Mouse (Mus musculus) ovary, adult 18-20 months (tissue): ENCODE measurements around the gene Spata18.

Source experiments
- DNase-seq: peaks from one replicate; pipeline ENCODE4 v3.0.0; 2022; ENCODE audit warnings: low spot score, mixed read lengths

Spata18 gene

DNA sequence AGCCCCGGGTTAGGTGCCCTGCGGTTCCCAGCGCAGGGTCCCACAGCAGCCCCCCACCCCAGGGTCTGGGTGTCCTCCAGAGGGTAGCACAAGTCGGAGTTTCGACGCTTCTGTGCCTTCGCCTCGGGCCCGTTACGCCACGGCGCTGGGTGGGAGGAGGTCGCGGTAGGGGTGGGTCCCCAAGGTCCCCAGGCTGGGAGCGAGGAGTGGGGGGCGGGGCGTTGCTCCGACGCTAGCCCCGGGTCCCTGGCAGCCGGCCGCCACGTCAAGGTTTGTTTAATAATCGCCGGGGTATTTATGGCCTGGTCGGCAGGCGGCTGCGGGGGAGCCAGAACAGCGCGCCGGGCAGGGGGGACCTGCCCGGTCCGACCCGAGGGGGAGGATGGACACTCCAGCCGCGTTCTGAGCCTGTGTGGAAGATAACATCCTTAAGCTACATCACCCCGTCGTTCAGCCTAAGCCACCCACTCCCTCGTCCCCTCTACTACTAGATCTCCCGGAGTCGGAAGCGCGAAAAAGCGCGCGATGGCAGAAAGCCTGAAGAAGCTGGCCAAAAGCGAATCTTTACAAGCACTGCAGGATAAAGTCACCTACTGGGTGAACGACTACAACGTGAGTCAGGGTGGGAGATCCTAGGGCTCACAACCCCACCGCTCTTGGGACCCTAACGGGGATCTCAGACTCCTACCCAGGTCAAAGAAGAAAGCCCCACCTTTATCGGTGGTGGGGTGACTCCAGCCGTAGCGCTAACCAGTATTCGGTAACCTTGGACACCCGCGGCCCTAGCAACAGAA lies at the start of gene Spata18:
Spata18 (plus strand) TSS at position 319 of the 794 bp plus-strand sequence.
- peak; percentile 46 for DNase-seq

DNA sequence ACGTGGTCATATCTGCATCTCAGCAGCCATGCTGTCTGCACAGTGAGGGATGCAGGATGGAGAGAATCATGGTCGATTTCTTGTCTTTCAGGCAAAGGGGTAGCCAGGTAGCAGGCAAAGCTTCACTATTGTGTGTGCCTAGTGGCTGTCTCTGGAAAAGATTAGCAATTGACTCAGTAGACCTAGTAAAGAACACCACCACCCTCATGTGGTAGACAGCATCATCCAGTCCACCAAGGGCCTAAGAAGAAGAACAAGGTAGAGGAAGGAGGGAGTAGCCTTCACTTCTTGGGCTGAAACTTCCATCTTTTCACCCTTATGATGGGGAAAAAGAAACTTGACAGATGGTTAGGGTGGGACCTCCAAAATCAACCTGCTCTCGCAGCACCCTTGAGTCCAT lies 48.3 kb upstream of the Spata18 start:
- no peak for DNase-seq

- no peak for DNase-seq
Measured at GRCm38 (mm10) chr5:73604542-73604941, 46.6 kb upstream of the Spata18 start.

- DNase-seq, result no peak
Measured at GRCm38 (mm10) chr5:73604964-73605363, 46.2 kb upstream of the Spata18 start.

DNA sequence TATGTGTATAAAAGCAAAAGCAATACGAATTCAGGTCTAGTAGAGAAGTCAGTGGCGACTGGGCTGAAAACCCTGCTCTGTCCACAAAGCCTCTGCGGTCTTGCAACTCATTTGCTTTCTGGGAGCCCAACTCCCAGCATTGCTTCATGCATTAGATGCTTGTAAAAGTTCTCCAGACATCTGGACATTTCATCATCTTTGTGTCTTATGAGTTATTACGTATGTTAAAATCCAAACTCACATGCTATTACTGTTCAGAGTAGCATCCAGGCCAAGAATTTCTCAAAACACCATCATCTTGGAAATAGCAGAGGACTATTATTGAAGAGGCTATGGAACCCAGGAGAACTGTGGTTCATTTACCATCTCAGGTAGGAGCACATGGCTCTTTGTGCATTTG lies 40.1 kb upstream of the Spata18 start:
- DNase-seq, result no peak

DNA sequence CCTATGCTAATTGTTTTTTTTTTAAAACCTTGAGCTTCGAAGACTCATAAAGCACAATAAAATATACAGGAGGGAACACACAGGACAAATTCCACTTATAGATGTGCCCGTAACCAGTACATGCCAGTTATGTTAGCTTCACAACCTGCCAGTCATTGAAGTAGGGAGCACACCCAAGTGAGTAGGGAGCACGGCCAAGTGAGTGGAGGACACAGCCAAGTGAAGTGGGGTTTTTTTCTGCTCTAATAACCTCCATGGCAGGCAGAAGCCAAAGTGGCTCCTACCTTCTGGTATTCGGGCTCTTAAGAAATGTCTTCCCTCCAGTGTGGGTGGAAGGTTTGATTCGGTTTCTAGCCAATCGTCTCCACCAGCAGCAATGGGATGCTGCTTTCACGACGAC lies 37.9 kb upstream of the Spata18 start:
- DNase-seq, result no peak

DNA sequence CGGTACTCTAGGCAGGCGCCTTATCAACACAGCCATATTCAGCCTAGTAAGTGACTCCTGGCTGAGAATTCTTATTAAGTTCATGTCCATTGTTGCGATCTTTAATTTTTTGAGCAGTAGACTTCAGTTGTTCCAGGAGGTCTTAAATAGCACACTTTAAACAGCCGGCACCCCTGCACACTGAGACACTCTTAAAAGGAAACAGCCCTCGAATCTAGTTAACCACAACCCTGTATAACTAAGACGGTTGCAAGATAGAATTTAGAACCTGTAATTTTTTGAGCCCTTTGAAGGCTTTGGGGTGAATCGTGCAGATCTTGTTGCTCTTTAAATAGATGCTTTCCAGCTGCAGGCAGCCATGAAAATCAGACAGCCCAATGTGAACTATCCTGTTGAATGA lies 36.0 kb upstream of the Spata18 start:
- no peak for DNase-seq

- DNase-seq, result no peak
Measured at GRCm38 (mm10) chr5:73618969-73619368, 32.2 kb upstream of the Spata18 start.

GRCm38 (mm10) chr5:73625505-73625904 lies 25.7 kb upstream of the Spata18 start:
- DNase-seq, result no peak

- no peak for DNase-seq
Measured at GRCm38 (mm10) chr5:73626842-73627241, 24.3 kb upstream of the Spata18 start.

DNA sequence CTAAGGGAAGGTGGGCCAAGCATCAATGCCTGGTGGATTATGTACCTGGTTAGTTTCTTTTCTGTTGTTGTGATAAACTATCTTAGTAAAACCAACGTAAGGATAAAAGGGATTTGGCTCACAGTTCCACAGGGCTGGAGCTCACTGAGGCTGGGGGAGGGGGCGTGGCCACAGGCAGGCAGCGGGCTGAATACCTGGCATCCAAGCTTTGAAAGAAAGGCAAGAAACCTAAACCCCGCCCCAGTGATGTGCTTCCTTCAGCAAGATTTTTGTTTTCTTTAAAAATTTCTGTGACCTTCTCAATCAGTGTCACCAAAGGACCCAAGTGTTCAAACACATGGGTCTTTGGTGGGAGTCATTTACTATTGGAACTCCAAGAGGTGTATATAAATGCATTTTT lies 23.6 kb upstream of the Spata18 start:
- no peak for DNase-seq

DNA sequence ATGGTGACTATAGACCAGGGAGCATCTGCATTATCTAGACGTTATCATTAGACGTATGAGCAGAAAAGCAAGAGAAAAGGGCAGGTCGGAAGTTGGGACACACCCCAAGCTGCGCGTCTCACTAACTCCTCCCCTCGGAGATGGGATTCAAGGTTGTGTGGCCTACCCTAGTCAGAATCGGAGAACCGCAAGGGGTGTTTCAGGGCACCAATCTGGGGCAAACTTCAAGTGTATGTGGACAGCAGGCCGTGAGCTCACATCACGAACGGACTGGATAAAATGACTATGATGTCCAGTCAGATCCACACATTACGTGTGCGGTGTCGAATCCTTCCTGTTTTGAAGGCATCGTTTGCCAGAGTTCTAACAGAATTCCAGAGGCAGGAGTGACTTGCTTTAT lies 23.2 kb upstream of the Spata18 start:
- no peak for DNase-seq

GRCm38 (mm10) chr5:73630141-73630540 lies 21.0 kb upstream of the Spata18 start:
- no peak for DNase-seq

- no peak for DNase-seq
Measured at GRCm38 (mm10) chr5:73631001-73631558, 20.1 kb upstream of the Spata18 start.

DNA sequence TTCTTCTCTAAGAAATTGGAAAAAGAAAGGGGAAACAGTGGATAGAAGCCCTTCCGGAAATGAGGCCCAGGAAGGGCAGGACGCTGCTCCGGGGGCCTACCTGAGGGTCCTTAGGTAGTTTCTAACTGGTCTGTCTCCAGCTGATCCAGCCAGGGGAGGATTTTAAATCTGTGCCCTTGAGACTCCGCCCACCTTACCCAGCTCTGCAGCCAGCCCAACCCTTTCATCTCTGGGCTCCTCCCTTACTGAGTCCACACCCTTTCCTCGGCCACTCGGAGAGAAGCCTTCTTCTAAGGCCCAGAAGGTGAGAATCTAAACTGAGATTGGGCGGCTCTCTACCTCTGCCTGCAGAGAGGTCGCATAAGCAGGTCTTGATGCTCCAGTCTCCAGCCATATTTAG lies 18.9 kb upstream of the Spata18 start, which contains the start of gene Lrrc66:
Lrrc66 (minus strand) TSS at position 236 of the 400 bp plus-strand sequence.
- no peak for DNase-seq

DNA sequence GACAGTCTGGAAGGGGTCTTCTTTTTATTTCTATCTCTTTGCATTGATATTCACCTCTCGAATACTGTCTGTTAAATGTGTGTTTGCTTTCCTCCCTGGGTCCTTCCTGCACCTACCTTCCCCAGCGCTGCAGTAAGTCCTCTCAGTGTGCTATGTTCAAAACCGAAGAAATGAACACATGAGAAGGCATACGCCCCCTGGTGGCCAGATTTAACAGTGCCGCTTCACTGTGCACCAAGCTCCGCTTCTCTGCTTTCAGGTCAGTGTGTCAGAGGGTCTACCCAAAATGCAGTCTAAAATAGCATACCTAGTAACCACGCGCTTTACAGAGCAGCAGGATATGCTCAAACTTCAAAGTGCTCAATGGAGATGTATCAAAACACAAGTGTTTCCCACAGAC lies 18.0 kb upstream of the Spata18 start:
- no peak for DNase-seq

- DNase-seq, result no peak
Measured at GRCm38 (mm10) chr5:73637337-73638107, 13.7 kb upstream of the Spata18 start.

GRCm38 (mm10) chr5:73641058-73641457 lies 10.1 kb upstream of the Spata18 start:
- DNase-seq, result no peak

GRCm38 (mm10) chr5:73642091-73642490 lies 9.1 kb upstream of the Spata18 start:
- DNase-seq, result no peak

DNA sequence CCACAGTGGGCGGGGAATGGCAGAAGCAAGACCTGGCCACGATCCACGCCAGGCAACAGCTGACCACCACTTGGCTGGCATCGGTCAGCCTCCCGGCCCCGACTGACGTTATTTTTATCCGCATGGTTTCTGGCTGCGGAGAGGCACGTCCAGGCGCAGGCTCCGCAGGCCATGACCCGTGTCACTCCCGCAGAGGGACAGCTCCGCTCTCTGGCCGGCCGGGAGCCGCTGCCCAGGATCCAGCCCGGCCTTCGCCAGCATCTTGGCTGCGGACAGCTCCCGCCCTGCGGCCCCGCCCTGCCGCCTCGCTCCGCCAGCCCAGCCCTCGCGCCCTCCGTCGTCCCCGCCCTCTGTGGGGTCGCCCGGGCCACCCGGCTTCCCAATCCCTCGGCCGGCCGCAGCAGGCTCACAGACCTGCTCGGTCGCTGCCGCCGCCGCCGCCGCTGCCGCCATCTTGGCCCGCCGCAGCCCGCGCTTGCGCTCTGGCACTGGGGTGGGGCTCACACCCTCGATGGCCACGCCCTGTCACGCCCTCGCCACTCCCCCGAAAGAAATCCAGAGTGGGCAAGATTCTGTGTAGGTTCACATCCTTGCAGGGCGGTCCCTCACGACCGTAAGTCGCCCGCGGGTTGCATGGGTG lies 3.8 kb upstream of the Spata18 start, which contains the start of gene Sgcb:
Sgcb (minus strand) TSS at position 530 of the 640 bp plus-strand sequence.
- peak; percentile 78 for DNase-seq

DNA sequence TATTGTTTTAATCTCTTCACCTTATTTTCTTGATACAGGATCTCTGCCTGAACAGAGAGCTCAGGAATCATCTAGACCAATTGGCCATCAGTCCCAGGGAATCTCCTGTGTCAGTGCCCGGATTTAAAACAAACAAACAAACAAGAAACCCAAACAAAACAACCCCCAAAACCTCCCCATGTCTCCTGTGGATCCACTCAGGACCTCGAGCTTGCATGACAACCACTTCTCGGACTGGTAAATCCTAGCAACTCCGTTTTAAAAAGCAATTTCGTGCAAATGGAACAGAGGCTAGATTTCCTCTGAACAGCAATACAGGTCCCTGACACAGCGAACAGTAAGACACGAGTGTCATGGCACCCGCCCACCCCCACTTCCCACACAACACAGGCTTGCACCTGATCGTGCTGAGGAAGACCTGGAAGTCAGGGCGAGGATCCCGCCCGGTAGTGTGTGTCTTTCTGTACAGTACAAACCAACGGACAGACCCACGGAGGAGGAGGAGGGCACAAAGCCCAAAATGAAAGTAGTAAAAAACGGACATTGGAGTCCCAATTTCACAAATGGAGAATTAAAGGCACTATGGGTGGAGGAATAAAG lies 714 bp upstream of the Spata18 start:
- no peak for DNase-seq

DNA sequence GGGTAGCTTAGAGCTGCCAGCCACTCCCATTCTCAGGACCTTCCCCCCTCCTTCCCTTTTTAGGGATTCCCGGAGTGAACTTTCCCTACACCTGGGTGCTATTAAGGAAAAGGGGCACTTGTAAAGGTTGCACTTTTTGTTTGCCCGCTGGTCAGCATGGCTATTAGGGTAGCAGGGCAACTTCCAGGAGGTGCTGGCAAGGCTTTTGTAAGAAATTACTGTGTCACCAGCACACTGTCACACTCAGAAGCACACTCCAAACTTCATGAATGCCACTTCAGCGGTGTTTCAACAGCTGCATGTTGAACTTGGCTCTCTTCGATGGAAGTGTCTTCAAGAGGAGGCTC lies 649 bp downstream of the Spata18 start:
- no peak for DNase-seq
